11 mouse cellular contexts compared by ENCODE assay signal in the genomic region with DNA sequence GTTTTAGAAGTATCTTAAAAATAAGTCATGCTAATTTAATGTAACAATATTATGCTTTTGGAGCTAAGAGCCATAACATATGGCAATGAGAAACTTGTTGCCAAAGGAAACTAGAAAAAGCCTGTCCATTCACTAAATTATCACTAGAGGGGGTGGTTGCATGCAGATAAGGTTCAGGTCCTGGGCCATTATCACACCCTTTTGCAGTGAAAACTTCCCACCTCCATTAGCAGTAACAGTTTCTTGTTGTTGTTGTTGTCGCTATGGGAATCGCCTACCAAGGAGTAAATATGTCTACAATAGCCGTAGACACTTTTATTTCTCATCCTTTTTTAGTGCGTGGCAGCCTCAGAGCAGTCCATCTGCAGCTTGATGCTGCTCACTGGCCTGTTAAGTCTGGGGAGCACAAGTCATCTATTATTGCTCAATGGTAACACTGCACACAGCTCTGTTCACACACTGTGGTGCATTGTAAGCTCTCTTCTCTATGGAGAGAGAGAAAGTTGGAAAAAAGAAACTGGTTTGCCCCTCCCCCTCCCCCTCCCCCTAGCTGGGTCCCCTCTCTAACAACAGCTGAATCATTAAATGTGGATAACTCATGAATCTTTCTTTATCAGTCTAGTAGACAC.
DNase-seq lines count a peak whose midpoint lies in the region; ATAC-seq lines count a peak whose summit lies in the region.
"Had no signal": no experiment of that assay in that cellular context is flagged by ENCODE, and none has a peak within 500 bp of the region (broad histone marks: within the 10 kb centered on the region; RNA-seq: fewer than 3 reads in every experiment).

No protein-coding gene starts in this region.

- ATAC-seq in kidney, embryonic 16.5 days (ENCODE audit: low FRiP score, low TSS enrichment), result peak; percentile 91
- ATAC-seq in embryonic facial prominence, embryonic 12.5 days (ENCODE audit: insufficient number of reproducible peaks, insufficient read depth, low FRiP score, low TSS enrichment), result 0 out of 2 replicates have a peak, but pooled peaks have one; percentile 22
- ATAC-seq in neural tube, embryonic 11.5 days (ENCODE audit: insufficient read depth, low FRiP score, low TSS enrichment), result peak; percentile 98
- ATAC-seq in inflammation-experienced regulatory T-cells, adult 6 months, result no peak
- ATAC-seq in megakaryocyte, adult 5-6 weeks (ENCODE audit: poor library complexity, severe bottlenecking), result no peak

- H3K4me1 ChIP-seq in kidney, embryonic 16.5 days (ENCODE audit: insufficient read depth, low read length), result 0 out of 2 replicates have a peak, but pooled peaks cover 8% of the 10 kb centered on the region
- H3K4me1 ChIP-seq in embryonic facial prominence, embryonic 12.5 days, result 0 out of 2 replicates have a peak, but pooled peaks cover 3% of the 10 kb centered on the region
- H3K4me1 ChIP-seq in neural tube, embryonic 11.5 days (ENCODE audit: control insufficient read depth, insufficient read depth, low read length), result no peaks in the 10 kb centered on the region
- H3K4me1 ChIP-seq: heart, embryonic 13.5 days had no signal

- DNase-seq in kidney, postnatal 25 days, result no peak
- peak; percentile 70 for DNase-seq in NIH3T3 (ENCODE audit: low read depth)
- DNase-seq in neural tube, embryonic 11.5 days (ENCODE audit: low spot score), result peak; percentile 31
- no peak for DNase-seq in testis, postnatal 14 days (ENCODE audit: low spot score)
- DNase-seq: thymus, postnatal 25 days had no signal

- no peaks in the 10 kb centered on the region for H3K36me3 ChIP-seq in kidney, embryonic 16.5 days (ENCODE audit: insufficient read depth, low read length)
- no peaks in the 10 kb centered on the region for H3K36me3 ChIP-seq in embryonic facial prominence, embryonic 12.5 days
- no peaks in the 10 kb centered on the region for H3K36me3 ChIP-seq in neural tube, embryonic 11.5 days (ENCODE audit: control insufficient read depth, insufficient read depth, low read length)
- H3K36me3 ChIP-seq: embryonic facial prominence, embryonic 13.5 days; heart, embryonic 13.5 days had no signal

- H3K27me3 ChIP-seq in kidney, embryonic 16.5 days (ENCODE audit: insufficient read depth, low read length), result no peaks in the 10 kb centered on the region
- no peaks in the 10 kb centered on the region for H3K27me3 ChIP-seq in embryonic facial prominence, embryonic 12.5 days
- no peaks in the 10 kb centered on the region for H3K27me3 ChIP-seq in neural tube, embryonic 11.5 days (ENCODE audit: control insufficient read depth, insufficient read depth, low read length)
- H3K27me3 ChIP-seq: embryonic facial prominence, embryonic 13.5 days; heart, embryonic 13.5 days had no signal

- H3K27ac ChIP-seq in kidney, embryonic 16.5 days (ENCODE audit: low read length), result peak overlapping the region; percentile 63
- no peak overlapping the region for H3K27ac ChIP-seq in embryonic facial prominence, embryonic 12.5 days
- no peak overlapping the region for H3K27ac ChIP-seq in neural tube, embryonic 11.5 days (ENCODE audit: low read depth, low read length)
- H3K27ac ChIP-seq: embryonic facial prominence, embryonic 13.5 days; heart, embryonic 13.5 days had no signal

- H3K9me3 ChIP-seq in kidney, embryonic 16.5 days (ENCODE audit: low read length), result no peaks in the 10 kb centered on the region
- no peaks in the 10 kb centered on the region for H3K9me3 ChIP-seq in embryonic facial prominence, embryonic 12.5 days
- H3K9me3 ChIP-seq in neural tube, embryonic 11.5 days (ENCODE audit: control insufficient read depth, low read length), result no peaks in the 10 kb centered on the region
- H3K9me3 ChIP-seq: embryonic facial prominence, embryonic 13.5 days; heart, embryonic 13.5 days had no signal

- H3K4me2 ChIP-seq in kidney, embryonic 16.5 days (replicated peaks; ENCODE audit: low read depth, low read length), result 0 out of 2 replicates have a peak overlapping the region, but pooled peaks have one; percentile 7
- no peak overlapping the region for H3K4me2 ChIP-seq in embryonic facial prominence, embryonic 12.5 days (replicated peaks)
- H3K4me2 ChIP-seq in neural tube, embryonic 11.5 days (ENCODE audit: low read depth), result no peak overlapping the region
- H3K4me2 ChIP-seq: embryonic facial prominence, embryonic 13.5 days; heart, embryonic 13.5 days had no signal

- H3K9ac ChIP-seq in kidney, embryonic 16.5 days (replicated peaks; ENCODE audit: low read length), result no peak overlapping the region
- no peak overlapping the region for H3K9ac ChIP-seq in embryonic facial prominence, embryonic 12.5 days
- no peak overlapping the region for H3K9ac ChIP-seq in neural tube, embryonic 11.5 days (ENCODE audit: low read length)
- H3K9ac ChIP-seq: embryonic facial prominence, embryonic 13.5 days; heart, embryonic 13.5 days had no signal

- 19% methylated on average over 4 of the region's 4 CpGs for WGBS in kidney, embryonic 16.5 days
- 51% methylated on average over 4 of the region's 4 CpGs for WGBS in embryonic facial prominence, embryonic 12.5 days
- WGBS in neural tube, embryonic 11.5 days, result 26% methylated on average over 4 of the region's 4 CpGs

- no peak overlapping the region for H3K4me3 ChIP-seq in kidney, embryonic 16.5 days (ENCODE audit: low read length)
- no peak overlapping the region for H3K4me3 ChIP-seq in embryonic facial prominence, embryonic 12.5 days
- H3K4me3 ChIP-seq in neural tube, embryonic 11.5 days (ENCODE audit: low read depth, low read length), result no peak overlapping the region
- H3K4me3 ChIP-seq: embryonic facial prominence, embryonic 13.5 days; heart, embryonic 13.5 days had no signal

Comparison
In these comparisons a context has a peak if more than half of its experiments do, and no peak if none do; other contexts are left out.
1. ATAC-seq: peak in kidney, embryonic 16.5 days (single experiment), embryonic facial prominence, embryonic 12.5 days (single experiment) and neural tube, embryonic 11.5 days (single experiment); none in inflammation-experienced regulatory T-cells, adult 6 months (single experiment) and megakaryocyte, adult 5-6 weeks (single experiment).
2. DNase-seq: peak in NIH3T3 (single experiment) and neural tube, embryonic 11.5 days (single experiment); none in kidney, postnatal 25 days (0 of 2) and testis, postnatal 14 days (single experiment).